Mouse (Mus musculus): ENCODE results near the gene Fap.

GRCm38 (mm10) chr2:62503326-62503725, 70.5 kb downstream of the Fap start:
- TF ChIP-seq CTCF (IDR thresholded peaks at IDR 0.05; ENCODE audit: borderline replicate concordance, insufficient read depth, low read length) (no peak), POLR2A (IDR thresholded peaks at IDR 0.05; ENCODE audit: low read depth, low read length) (no peak)
